Mouse (Mus musculus) layer of hippocampus, adult 18-20 months (tissue): ENCODE data around the gene Slc4a4. TPM values are rescaled to one million over a fixed set of nuclear protein-coding genes. Genes with fewer than 3 reads are reported as not detected.
"Not testable (repeated sequence)": the region's sequence is repeated elsewhere in the genome, so short reads cannot be mapped to it uniquely, and the experiment has no call there.

Source experiments
- DNase-seq, 2 experiments: peaks; one replicate each; pipeline ENCODE4 v3.0.0; 2022; ENCODE audit warnings: low spot score in 2 of 2
- total RNA-seq, 2 experiments: library from RNA; stranded (reverse); gene quantifications; 2 replicates each; pipeline ENCODE4 v1.2.3; 2021

The Slc4a4 gene
- total RNA-seq, 2 experiments from 2014 or later = 125 to 128 TPM

GRCm38 (mm10) chr5:89068072-89068471, 181.5 kb downstream of the Slc4a4 start:
- no peak for DNase-seq

- no peak for DNase-seq
Observed at GRCm38 (mm10) chr5:89070051-89070450, 183.4 kb downstream of the Slc4a4 start.

DNA sequence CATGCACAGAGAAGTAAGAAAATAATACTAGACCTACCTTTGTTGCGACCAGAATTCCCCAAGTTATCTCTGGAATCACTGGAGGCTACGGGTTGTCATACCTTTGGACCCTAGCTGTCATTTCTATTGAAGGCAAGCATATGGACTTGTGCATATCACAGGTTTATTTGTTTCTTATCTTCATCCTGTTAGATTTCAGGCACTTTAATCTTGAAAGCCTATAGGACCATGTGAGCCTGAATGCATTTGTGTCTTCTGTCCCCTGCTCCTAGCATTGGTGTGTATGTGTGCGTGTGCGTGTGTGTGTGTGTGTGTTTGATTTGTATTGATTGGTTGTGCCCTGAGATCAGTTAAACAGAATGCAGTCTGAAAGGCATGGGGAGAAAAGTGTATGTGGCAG, 185.3 kb downstream of the Slc4a4 start:
- no peak for DNase-seq

GRCm38 (mm10) chr5:89077711-89078110, 191.1 kb downstream of the Slc4a4 start:
- DNase-seq = no peak

DNA sequence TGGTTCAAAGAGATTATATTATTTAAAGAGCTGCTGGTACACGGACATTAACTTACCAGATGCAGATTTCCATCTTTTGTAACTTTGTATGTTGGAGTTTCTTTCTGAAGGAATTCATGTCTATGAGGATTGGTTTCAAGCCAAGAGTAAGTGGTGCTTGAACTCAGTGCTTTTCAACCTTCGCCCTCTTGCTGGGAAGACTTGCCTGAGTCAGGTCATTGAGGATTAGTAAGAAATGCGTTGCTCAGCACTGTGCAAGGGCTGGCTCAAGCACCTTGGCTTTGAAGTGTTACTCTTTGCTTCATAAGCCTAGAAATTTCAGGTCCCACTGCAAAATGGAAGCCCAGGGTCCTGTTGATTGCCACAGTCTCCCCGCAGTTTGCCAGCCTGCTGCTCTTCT, 196.9 kb downstream of the Slc4a4 start:
- no peak for DNase-seq

- DNase-seq = no peak
Observed at GRCm38 (mm10) chr5:89087916-89088315, 201.3 kb downstream of the Slc4a4 start.

GRCm38 (mm10) chr5:89088462-89088861, 201.8 kb downstream of the Slc4a4 start:
- DNase-seq = peak in 1 of 2 experiments; percentile 74

GRCm38 (mm10) chr5:89090131-89090530, 203.5 kb downstream of the Slc4a4 start:
- DNase-seq = no peak

GRCm38 (mm10) chr5:89096371-89096770, 209.8 kb downstream of the Slc4a4 start:
- no peak for DNase-seq

DNA sequence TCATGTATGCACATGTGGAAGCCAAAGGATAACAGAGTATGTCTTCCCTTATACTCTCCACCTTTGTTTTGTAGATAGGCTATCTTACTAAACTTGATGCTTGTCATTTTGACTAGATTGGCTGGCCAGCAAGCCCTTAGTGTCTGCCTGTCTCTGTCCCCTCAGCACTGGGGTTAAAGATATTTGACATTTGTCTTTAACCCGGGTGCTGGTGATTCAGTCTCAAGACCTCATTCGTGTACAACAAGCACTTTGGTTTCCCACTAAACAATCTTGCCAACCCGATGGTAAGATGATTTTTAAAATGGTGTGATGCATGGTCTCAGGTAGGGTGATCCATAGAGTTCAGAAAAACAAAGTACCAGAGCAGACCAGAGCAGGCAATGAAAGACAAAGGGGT, 210.7 kb downstream of the Slc4a4 start:
- DNase-seq = no peak

- DNase-seq = no peak
Observed at GRCm38 (mm10) chr5:89098121-89098520, 211.5 kb downstream of the Slc4a4 start.

- DNase-seq = no peak
Observed at GRCm38 (mm10) chr5:89099886-89100285, 213.3 kb downstream of the Slc4a4 start.

DNA sequence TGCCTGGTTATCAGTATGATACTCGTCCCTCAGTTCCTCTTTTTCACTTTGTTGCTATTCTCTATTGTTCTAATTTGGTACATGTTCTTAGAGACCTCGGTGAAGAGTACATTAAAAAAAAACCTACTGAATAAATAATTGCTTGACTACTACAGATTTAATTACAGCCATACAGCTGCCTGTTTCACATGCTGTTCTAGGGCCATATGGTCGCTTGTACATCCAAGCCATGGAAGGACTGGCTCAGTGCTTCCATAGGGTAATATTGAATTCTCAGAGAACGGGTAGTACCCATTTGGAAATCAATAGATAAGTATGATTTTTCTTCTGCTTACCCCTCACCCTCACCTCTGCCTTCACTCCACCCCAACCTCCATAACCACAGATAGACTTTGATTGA, 215.9 kb downstream of the Slc4a4 start:
- peak; percentile 32 to 82 for DNase-seq

DNA sequence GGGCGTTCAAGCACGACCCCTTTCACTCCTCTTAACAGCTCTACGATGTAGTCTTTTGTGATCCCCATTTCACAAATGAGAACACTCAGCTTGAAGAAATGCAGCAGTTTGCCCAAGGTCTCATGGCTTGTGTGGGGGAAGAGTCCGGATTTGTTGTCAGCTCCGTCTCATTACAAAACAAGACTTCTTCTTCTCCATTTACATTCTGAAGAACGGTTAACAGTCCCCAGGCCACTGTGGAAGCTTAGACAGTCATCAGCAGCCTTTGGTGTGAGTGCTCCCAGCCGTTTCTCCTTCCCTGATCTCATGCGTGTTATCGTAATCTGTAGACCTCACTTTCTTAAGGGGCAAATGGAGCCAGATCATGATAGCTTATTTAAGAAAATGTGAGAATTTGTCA, 218.7 kb downstream of the Slc4a4 start:
- DNase-seq = no peak

DNA sequence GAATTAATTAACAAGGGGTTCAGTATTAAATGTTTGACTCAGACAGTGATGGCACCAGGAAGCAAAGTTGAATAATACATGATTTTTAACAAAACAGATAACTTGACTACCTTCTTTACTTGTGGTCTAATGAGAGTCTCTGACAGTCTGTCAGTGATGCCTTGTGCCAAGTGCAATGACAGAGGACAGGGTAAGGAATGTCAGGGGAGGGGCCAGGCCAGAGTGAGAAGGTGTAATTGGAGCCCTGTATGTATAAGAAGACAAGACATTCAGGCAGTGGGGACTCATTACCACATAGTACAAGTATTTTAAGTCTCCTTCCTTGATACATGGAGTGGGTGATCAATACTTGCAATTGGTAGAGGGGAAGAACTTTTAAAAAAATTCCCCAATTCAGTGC, 219.6 kb downstream of the Slc4a4 start:
- DNase-seq = no peak

GRCm38 (mm10) chr5:89108809-89109208, 222.2 kb downstream of the Slc4a4 start:
- no peak for DNase-seq

DNA sequence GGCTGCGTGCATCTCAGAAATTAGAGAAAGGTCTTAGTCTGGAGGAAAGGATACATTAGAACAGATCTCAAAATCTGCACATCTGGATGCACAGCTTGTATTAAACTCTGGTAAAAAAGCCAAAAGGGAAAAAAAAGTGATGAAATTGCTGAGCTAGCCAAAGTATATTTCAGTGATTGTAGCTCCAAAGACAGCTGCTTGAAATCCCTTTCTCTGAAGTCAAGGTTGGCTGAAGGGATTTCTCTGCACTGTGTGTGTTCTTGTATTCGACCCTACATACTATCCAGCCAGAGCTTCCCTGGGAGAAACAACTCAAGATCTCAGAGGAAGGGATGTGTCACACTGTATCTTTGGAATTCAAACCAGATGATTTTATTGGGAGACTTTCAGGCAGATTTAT, 223.2 kb downstream of the Slc4a4 start:
- no peak for DNase-seq

DNA sequence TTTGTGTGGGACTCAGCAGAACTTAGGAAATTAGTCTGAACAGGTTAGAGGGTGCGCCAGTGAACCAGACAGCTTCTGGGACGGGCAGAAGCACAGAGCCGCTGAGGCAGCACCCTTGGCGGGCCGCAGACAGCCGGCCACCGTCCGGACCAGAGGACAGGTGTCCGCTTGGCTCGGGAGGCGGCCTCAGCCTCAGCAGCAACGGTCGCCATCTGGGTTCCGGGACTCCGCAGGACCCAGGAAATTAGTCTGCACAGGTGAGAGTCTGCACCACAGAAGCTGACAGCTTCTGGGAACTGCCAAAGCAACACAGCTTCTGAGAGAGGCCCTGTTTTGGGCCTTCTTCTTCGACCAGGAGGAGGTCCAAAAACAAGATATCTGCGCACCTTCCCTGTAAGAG, 225.4 kb downstream of the Slc4a4 start:
- not testable (repeated sequence) for DNase-seq

GRCm38 (mm10) chr5:89120881-89121280, 234.3 kb downstream of the Slc4a4 start:
- no peak for DNase-seq

DNA sequence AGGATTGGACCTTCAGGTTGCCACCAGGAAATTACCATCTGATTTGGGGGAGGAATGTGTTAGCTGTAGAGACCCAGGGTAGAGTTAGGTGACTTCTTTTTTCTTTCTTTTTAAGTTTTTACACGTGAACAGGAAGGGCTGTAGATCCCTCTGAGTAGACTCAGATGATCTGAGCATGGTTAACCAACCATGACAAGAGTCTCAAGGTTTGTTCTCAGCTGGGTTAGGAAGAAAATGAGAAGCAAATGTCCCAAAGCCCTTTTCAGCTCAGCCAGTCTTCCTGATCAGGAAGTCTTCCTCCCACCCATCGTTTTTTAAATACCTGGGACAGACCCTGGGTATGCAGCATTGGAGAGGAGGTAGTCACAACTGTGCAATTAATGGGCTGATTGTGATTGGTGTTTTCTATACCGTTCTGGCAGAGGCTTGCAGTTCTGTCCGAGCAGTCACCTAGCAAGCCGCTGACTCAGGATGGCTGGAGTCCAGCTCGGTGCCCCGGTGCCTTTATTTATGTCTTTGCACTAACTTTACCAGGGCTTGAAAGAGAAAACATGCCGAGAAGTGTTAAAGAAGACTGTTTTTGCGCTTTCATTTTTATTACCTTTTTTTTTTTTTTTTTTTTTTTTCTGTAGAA, 236.8 kb downstream of the Slc4a4 start:
- no peak for DNase-seq

DNA sequence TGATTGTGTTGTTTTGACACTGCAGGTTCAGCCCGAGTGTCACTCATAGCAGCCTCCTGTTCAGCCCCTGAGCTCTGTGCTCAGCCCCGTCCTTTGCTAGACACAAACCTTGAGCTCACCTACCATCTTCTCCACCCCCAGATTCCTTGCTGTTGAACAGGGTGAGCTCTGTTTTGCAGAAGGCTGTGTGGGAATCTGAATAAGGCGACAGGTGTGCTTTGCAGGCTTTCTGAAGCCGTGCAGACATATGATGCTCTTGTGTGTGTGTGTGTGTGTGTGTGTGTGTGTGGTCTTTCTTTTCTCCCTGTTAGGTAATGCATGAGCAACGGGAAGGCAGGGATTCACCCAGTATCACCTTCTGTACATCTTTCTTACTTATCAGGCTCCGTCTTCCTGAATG, 241.6 kb downstream of the Slc4a4 start:
- no peak for DNase-seq

DNA sequence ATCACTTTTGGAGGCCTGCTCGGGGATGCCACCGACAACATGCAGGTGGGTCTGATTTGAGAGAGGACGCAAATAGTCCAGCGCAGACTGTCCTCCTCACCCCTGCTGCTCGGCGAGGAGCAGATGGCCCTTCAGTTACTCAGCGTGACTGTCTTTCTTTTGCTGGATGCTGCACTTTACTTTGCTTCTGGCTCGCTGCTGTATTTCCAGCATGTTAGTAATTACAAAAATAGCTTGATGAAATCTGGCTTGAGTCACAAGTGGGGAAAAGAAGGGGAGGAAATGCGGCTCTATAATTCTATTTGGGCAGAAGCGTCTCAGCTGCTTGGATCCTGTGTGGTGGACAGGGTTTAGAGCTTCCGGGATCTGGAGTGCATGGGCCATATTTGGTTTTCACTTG, 249.2 kb downstream of the Slc4a4 start:
- DNase-seq = peak; percentile 55 to 80

DNA sequence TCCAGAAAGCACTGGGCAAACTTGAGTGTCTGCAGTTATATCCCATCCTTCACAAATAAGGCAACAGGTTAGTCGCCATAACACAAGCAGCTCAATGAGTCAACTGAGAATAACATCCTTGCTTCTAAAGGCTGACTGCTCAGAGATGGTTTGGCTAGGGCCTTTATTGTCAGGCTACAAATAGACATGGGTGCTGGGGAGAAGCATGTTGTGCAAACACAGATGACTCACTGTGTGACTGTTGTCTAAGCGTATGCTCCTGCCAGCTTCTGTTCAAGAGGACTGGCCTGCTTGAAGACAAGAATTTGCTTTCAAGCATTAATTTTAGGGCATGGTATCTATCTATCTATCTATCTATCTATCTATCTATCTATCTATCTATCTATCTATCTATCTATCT, 253.5 kb downstream of the Slc4a4 start:
- peak; percentile 28 to 60 for DNase-seq

DNA sequence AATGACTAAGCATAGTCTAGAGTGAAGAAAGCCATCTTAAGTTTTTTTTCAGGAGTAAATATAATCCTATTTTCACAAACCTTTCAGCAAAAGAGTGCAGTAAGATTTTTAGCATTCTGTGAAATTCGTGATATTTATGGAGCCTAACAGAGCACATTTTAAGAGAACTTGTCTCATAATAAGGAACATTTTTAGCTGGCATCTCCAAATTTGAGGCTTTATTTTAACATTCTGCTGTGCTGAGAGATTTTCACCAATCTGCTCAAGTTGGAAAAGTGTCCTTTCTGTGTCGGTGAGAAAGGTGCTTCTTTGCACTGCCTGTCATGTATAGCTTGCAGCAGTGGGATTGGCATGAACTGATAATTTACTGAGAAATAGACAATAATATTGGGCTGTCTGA, 255.1 kb downstream of the Slc4a4 start:
- DNase-seq = no peak
